Mouse (Mus musculus) heart, embryonic 11.5 days (tissue): Measurements from ENCODE around the gene Bhlha9. TPM values are rescaled to one million over a fixed set of nuclear protein-coding genes. Genes with fewer than 3 reads are reported as not detected.
A peak's percentile ranks its signal among the peaks of the same experiment; 100 is the strongest.

ENCODE experiments used
- ATAC-seq: fragments of 200-750 bp; cut with Nextera tagmentation; replicated peaks from 2 replicates; pipeline ENCODE4 v1.8.0; 2017; ENCODE audit warnings: moderate library complexity; ENCODE audit not compliant: insufficient number of reproducible peaks, low FRiP score, low TSS enrichment
- H3K27ac ChIP-seq: fragments of 300-500 bp; sonication (generic); 2 replicates; pipeline ENCODE4 v1.5.1; 2014; ENCODE audit warnings: mild to moderate bottlenecking, low read depth, low read length
- H3K27me3 ChIP-seq: fragments of 300-500 bp; sonication (generic); 2 replicates; pipeline ENCODE4 v1.6.1; 2014; ENCODE audit warnings: mild to moderate bottlenecking, low read length, mixed read lengths; ENCODE audit not compliant: control insufficient read depth, insufficient read depth
- H3K36me3 ChIP-seq: fragments of 300-500 bp; sonication (generic); 2 replicates; pipeline ENCODE4 v1.6.1; 2014; ENCODE audit warnings: mild to moderate bottlenecking, low read length, moderate library complexity, mixed read lengths; ENCODE audit not compliant: control insufficient read depth, insufficient read depth
- H3K4me1 ChIP-seq: fragments of 300-500 bp; sonication (generic); 2 replicates; pipeline ENCODE4 v1.6.1; 2014; ENCODE audit warnings: low read length; ENCODE audit not compliant: control insufficient read depth, insufficient read depth
- H3K4me2 ChIP-seq: fragments of 300-500 bp; sonication (generic); 2 replicates; pipeline ENCODE4 v1.6.1; 2014; ENCODE audit warnings: mild to moderate bottlenecking, moderate library complexity
- H3K4me3 ChIP-seq: fragments of 300-500 bp; sonication (generic); 2 replicates; pipeline ENCODE4 v1.5.1; 2014; ENCODE audit warnings: low read depth, low read length
- H3K9ac ChIP-seq: fragments of 300-500 bp; sonication (generic); 2 replicates; pipeline ENCODE4 v1.6.1; 2014; ENCODE audit warnings: mild to moderate bottlenecking, low read depth, low read length, moderate library complexity
- H3K9me3 ChIP-seq: fragments of 300-500 bp; sonication (generic); replicated peaks from 2 replicates; pipeline ENCODE4 v1.6.1; 2016; ENCODE audit warnings: low read length; ENCODE audit not compliant: control insufficient read depth
- WGBS: fragments of 180-500 bp; shearing (Covaris S2); extraction: QIAGEN DNeasy Blood & Tissue Kit; methylation state at CpG from one replicate; pipeline ENCODE4 v1.1.7; 2014; ENCODE audit not compliant: insufficient replicate concordance; 5-methylcytosine and 5-hydroxymethylcytosine counted together
- polyA plus RNA-seq: library from polyadenylated mRNA; unstranded; fragments of >200 nt; fragmentation: Nextera tagmentation; extraction: Ambion mirVana; gene quantifications from 2 replicates; pipeline ENCODE4 v1.2.1, GENCODE M21; 2014

Bhlha9 gene
- polyA plus RNA-seq, 1 experiment from 2014 or later: 0.17 TPM

DNA sequence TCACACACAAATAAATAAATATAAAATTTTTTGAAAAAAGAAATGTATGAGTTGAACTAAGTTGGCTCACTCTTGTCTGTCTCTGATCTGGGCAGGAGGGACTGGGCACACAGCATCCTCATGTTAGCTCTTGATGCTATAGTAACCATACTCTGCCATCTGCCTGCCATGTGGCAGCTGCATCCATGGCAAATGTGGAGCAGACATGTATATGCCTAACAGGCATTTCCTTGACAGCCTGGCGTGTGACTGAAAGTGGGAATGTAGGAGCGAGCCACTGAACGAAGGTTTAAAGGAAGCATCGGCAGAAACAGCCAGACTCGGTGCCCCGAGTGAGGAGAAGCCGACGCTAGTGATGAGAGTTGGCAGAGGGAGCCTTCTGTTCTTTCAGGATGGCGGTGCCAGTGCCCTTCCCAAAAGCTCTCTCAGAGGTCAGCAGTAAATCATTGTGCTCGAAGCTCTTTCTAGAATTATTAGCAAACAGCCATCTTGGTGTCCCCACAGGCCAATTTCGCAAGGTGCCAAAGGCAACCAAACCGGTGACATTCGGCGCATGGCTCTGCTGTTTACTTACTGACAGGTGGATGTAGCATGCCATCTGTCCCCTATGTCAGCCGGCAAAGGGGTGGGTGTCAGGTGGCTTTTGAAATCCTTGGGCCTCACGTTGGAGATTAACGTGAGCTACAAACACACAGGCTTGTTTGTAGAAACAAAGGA is 32.8 kb upstream of the Bhlha9 start:
- H3K4me1 ChIP-seq: no peaks in the 10 kb centered on the region
- no peaks in the 10 kb centered on the region for H3K27me3 ChIP-seq
- no peaks in the 10 kb centered on the region for H3K9me3 ChIP-seq
- H3K36me3 ChIP-seq: no peaks in the 10 kb centered on the region
- no peak overlapping the region for H3K4me2 ChIP-seq
- H3K9ac ChIP-seq: no peak overlapping the region
- H3K27ac ChIP-seq: no peak overlapping the region
- no peak for ATAC-seq
- H3K4me3 ChIP-seq: no peak overlapping the region
- WGBS: 81% methylated on average over 17 of the region's 17 CpGs

GRCm38 (mm10) chr11:76640231-76640630 is 32.0 kb upstream of the Bhlha9 start:
- Histone ChIP-seq H3K36me3 (no peaks in the 10 kb centered on the region), H3K9ac (no peak overlapping the region), H3K4me3 (no peak overlapping the region), H3K27me3 (0 out of 2 replicates have a peak, but pooled peaks cover 3% of the 10 kb centered on the region), H3K9me3 (no peaks in the 10 kb centered on the region), H3K4me1 (no peaks in the 10 kb centered on the region), H3K27ac (no peak overlapping the region), H3K4me2 (no peak overlapping the region)
- ATAC-seq: no peak
- WGBS: 76% methylated on average over 4 of the region's 4 CpGs

DNA sequence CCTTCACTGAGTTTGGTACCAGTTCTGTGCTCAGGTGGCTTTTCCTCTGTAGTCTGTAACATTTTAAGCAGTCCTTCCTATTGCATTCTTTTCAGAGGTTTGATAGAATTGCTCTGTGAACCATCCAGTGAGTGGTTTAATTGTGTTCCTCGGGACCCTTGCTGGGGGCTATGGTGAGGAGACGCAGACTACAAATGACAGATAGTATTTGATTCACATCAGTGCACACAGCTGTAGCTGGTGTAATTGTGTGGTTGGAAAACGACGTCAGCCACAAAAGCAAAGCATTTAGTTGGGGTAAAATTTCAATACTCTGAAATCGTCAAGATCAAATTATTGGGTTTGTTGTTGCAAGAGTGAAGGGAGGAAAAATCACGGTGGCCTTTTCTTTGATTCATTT is 28.0 kb upstream of the Bhlha9 start:
- Histone ChIP-seq H3K27ac (no peak overlapping the region), H3K4me1 (peaks cover 13% of the 10 kb centered on the region), H3K36me3 (no peaks in the 10 kb centered on the region), H3K4me2 (no peak overlapping the region), H3K9me3 (no peaks in the 10 kb centered on the region), H3K9ac (no peak overlapping the region), H3K4me3 (no peak overlapping the region), H3K27me3 (peaks cover 7% of the 10 kb centered on the region; the same call in 1 of the 2 replicates)
- ATAC-seq: no peak
- 76% methylated on average over 6 of the region's 6 CpGs for WGBS

DNA sequence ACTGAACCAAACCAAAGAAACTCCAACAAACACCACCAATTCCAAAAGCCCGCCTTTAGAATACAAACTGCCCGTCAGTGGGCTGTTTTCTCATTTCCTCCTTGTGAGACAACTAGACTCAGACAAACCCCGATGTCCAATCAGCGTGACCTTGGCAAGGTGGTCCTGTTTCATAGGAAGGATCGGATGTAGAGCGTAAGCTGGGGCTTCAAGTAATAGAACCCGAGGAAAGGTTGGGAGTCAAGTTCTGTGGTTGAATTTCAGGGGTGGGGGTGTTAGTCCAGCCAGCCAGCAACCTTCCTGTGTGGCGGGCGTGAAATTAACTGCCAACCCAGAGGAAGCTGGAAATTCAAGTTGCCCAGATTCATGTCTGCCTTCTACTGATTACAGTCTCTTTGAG is 27.2 kb upstream of the Bhlha9 start:
- Histone ChIP-seq H3K4me2 (no peak overlapping the region; the same call in 1 of the 2 replicates), H3K4me1 (peaks cover 13% of the 10 kb centered on the region), H3K36me3 (no peaks in the 10 kb centered on the region), H3K4me3 (no peak overlapping the region), H3K27ac (no peak overlapping the region), H3K9ac (no peak overlapping the region), H3K27me3 (peaks cover 7% of the 10 kb centered on the region; the same call in 1 of the 2 replicates), H3K9me3 (no peaks in the 10 kb centered on the region)
- 68% methylated on average over 9 of the region's 9 CpGs for WGBS
- ATAC-seq: no peak

DNA sequence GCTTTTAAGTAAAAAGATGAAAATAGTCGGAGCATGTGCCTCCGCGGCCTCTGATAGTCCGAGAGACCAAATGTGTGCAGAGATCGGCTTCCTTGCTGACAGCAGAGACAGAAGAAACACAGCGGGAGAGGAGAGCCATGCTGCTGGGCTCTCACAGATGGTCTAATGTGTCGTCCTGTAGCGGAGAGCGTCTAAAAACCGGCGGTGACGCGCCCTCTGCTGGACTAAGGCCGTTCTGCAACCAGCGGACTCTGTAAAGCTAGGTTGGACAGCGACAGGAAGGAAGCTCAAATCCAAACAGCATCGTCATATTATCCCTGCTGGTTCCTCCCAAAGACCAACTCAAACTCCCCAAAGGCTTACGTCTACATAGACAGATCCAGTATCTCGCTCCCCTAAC is 26.3 kb upstream of the Bhlha9 start:
- WGBS: 1% methylated on average over 19 of the region's 19 CpGs
- H3K4me2 ChIP-seq: peak overlapping the region; percentile 66
- H3K36me3 ChIP-seq: no peaks in the 10 kb centered on the region
- no peak overlapping the region for H3K9ac ChIP-seq
- no peak overlapping the region for H3K27ac ChIP-seq
- H3K27me3 ChIP-seq: peaks cover 7% of the 10 kb centered on the region; the same call in 1 of the 2 replicates
- peaks cover 13% of the 10 kb centered on the region for H3K4me1 ChIP-seq
- H3K9me3 ChIP-seq: no peaks in the 10 kb centered on the region
- peak overlapping the region; percentile 25; the same call in 1 of the 2 replicates for H3K4me3 ChIP-seq
- peak; percentile 55; the same call in 1 of the 2 replicates for ATAC-seq

DNA sequence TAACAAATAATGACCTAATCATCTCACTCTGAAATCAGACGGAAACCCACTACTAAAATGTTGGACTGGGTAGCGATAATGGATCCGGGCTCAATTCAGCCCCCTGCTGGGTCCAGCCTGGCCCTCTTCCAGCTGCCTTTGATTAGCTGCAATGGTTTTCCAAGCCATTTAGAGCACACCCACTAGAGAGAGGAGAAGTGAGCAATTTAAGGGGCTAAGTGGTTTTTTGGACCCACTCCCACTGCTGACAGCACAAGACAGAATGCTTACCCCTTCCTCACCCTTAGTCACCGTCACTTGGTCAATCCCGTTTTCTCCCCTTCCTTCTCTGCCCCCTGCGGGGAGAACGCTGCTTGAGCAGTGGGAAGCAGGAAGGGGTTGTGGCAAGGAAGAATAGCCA is 25.2 kb upstream of the Bhlha9 start:
- Histone ChIP-seq H3K27me3 (peaks cover 7% of the 10 kb centered on the region; the same call in 1 of the 2 replicates), H3K36me3 (no peaks in the 10 kb centered on the region), H3K27ac (no peak overlapping the region), H3K4me1 (peaks cover 13% of the 10 kb centered on the region), H3K9me3 (no peaks in the 10 kb centered on the region), H3K9ac (no peak overlapping the region), H3K4me3 (0 out of 2 replicates have a peak overlapping the region, but pooled peaks have one; percentile 16), H3K4me2 (peak overlapping the region; percentile 56)
- no peak for ATAC-seq
- 6% methylated on average over 7 of the region's 7 CpGs for WGBS

GRCm38 (mm10) chr11:76647500-76647899 is 24.8 kb upstream of the Bhlha9 start:
- H3K36me3 ChIP-seq: no peaks in the 10 kb centered on the region
- no peaks in the 10 kb centered on the region for H3K9me3 ChIP-seq
- no peak overlapping the region for H3K9ac ChIP-seq
- H3K4me1 ChIP-seq: peaks cover 13% of the 10 kb centered on the region
- 7% methylated on average over 9 of the region's 9 CpGs for WGBS
- ATAC-seq: no peak
- H3K27ac ChIP-seq: no peak overlapping the region
- H3K27me3 ChIP-seq: peaks cover 7% of the 10 kb centered on the region; the same call in 1 of the 2 replicates
- 0 out of 2 replicates have a peak overlapping the region, but pooled peaks have one; percentile 16 for H3K4me3 ChIP-seq
- H3K4me2 ChIP-seq: peak overlapping the region; percentile 56

DNA sequence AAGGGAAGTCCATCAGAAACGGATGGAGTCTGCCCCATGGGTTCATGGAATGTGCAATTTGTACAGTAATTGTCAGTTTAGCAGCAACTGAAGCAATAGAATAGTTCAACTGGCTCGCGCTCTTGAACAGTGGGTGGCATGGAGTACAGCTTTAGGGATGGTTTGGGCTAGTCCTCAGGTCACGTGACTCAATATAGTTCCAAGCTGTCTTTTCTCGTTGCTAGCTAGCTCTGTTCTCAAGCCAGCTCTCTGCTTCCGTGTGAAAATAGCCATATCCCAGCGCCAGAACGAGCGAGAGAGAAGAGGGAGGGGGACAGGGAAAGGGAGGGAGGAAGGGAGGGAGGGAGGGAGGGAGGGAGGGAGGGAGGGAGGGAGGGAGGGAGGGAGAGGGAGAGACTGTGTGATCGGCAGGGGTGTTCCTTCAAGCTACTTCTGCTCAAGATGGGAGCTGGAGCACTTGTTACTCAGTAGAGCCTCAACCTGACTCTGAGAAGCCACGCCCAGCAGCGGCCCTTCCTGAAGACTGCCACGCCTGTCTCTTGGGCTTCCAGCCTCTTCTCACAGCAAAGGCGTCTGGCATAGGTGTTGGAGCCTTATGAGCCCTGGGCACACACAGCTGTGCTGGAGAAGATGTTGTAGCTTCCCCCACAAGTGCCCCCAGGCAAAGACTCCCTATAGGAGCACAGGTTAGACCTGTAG is 21.3 kb upstream of the Bhlha9 start:
- Histone ChIP-seq H3K27ac (no peak overlapping the region), H3K9me3 (no peaks in the 10 kb centered on the region), H3K4me1 (peaks cover 9% of the 10 kb centered on the region), H3K4me3 (no peak overlapping the region), H3K36me3 (no peaks in the 10 kb centered on the region), H3K27me3 (0 out of 2 replicates have a peak, but pooled peaks cover 4% of the 10 kb centered on the region), H3K4me2 (no peak overlapping the region), H3K9ac (no peak overlapping the region)
- WGBS: 49% methylated on average over 13 of the region's 14 CpGs
- no peak for ATAC-seq
